Mouse (Mus musculus) cerebellum, adult 8-10 months (tissue): ENCODE results near the gene Ufsp1.

Source experiments
- DNase-seq: peaks from one replicate; pipeline ENCODE4 v3.0.0; 2022

The Ufsp1 gene

DNA sequence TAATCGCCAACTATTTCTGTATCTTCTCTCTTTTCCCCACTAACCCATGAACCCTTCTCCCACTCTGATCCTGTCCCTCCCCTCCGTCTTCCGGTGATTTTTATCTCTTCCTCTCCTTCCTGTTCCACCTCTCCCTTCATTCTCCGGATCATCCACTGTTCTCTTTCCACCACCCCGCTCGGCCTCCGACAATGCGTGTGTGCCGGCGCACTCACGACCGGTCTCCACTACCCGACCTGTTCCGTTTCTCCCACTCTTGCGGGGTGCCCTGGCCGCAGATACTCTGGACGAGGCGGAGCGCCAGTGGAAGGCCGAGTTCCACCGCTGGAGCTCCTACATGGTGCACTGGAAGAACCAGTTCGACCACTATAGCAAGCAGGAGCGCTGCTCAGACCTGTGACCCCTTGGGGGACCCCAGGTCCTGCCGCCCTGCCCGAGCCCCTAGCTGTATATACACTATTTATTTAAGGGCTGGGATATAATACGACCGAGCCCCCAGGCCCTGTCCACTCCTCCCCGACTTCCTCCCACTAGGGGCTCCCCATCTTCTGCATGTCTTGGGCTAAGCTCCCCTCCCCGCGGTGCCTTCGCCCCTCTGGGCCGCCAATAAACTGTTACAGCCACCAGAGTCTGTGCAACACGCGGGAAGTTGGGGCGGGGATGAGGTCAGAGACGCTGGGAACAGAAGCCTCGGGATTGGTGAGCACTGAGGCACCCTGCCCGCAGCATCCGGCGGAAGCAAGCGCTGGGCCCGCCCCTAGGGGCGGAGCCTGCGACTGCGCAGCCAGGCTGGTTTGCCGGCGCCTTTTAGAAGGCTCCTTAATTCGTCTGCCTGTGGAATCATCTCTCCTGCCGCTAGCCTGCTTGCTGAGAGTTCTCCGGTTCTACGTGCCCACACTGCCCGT lies at the start of gene Ufsp1:
Gene Ufsp1, plus strand, starts transcription at position 791 of the 905 bp plus-strand sequence.
- DNase-seq = peak; percentile 95

DNA sequence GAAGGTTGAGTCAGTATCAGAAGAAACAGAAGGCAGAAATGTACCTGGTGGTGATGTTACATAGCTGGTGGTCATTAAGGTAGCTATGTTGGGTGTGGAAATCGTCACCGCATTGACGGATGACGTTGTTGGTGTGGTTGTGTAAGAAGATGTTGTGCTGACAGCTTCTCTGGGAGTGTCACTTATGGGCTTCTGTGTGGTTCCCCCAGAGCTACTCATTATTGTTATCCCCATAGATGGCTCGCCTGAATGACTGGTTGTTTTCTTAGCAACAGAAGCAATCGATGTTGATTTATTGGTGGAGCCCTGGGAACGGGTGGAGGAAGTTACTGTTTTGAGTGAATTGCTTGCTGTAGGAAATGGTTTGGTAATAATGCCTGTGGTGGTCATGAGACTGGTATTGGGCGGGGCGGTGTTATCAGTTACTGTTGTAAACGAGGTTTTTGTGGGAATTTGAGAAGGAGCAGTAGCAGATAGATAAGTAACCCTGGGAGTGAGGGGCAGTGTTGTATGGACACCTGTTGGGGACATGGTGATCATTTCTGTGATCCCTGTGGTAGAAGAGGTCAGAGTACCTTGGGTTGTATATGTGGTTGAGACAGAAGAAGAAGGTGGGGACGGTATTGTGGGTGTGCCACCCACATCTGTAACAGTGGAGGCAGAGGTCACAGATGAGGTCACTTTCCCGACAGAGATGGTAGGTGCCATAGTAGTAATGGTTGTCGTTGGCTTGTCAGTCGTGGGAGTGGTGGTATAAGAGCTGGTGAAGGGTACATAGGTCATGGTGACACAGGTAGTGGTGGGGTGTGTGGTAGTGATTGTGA lies 30.3 kb upstream of the Ufsp1 start:
- DNase-seq = no peak

DNA sequence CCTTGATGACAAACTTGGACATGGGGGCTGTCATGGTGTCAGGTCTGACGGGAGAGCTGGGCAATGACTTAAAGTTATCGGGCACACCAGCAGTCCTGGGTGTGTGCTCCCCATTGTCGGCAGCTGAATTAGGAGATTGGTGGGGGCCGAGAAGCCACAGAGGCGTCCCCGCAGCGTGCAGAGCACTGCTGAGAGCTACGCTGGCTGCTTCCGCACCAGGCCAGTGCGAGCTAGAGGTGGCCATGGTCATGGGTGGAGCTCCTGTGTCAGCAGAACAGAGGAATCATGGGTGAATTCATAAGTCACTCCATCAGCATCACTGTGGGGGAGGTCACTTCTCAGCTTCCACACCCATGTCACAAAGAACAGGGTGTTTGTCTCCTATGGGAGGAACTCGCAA lies 29.6 kb upstream of the Ufsp1 start:
- DNase-seq = no peak

DNA sequence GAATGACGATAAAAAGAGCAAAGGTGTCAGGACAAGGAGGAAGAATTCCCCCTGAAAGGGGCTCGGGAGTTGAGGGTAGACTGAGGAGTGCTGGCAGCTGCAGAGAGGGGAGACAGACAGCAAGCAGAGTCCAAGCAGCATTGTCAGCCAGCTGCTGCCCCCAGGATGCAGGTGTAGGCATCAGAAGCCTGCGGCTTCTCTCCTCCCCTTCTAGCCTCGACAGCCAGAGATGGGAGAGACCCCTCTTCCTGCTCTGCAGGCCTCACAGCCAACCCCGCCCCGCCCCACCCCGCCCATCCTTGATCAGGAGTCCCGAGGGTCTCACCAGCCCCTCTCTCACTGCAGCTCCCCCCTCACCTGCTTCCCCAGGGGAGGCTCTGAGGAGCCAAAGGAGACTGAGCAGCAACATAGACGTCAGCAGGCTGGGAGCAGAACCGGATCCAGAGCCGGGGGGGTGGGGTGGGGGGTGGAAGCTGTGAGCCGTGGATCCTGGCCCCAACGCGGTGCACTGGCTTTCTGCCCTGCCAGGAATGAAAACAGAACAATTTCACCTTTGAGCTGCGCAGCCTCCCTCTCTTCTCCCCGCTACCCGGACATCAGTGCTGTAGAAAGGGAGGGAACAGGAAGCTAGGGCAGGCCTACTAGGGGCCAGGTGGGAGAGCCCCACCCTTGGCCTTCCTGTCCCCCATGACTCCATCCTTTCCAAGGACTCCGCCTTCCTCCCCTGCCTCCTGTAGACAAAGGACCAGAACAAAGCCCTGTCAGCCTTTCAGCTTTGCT lies 26.1 kb upstream of the Ufsp1 start:
- no peak for DNase-seq

DNA sequence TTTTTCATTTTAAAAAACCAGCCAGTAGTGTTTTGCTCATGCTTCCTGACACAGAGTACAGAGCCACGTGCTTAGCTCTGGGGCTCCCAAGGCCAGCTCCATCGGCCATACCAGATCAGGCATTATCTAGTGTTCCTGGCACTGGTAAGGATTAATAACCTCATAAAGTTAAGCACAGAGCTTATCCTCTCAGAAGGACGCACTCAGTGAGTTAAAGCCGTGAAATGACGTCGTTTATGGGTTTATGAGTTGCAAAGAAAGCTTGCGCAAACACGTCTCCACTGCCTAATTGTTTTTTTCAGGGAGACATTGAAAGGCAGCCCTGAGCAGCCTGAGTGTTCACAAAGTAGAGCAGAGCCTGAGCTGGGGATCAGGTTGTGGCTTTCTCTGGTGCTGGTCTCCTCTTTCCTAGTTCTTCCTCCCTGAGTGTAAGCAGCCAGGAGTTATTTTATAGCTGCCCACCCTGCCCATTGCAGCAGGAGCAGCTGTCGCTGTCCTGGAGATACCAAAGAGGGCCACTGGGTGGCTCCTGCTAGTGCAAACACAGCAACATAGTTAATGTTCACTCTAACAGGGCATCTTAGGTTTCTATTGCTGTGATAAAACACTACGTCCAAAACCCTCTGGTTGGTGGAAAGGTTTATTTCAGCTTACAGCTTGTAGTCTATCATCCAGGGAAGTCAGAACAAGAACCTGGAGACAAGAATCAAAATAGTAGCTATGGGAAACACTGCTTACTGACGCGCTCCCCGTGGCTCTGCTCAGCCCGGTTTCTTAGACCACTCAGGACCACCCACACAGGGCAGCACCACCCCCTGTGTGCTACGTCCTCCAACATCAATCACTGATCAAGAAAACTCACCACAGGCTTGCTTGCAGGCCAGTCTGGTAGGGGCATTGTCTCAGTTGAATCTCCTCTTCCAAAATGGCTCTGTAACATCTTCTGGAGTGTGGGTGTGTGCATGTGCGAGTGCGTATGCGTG lies 16.8 kb upstream of the Ufsp1 start:
- DNase-seq = peak; percentile 2

DNA sequence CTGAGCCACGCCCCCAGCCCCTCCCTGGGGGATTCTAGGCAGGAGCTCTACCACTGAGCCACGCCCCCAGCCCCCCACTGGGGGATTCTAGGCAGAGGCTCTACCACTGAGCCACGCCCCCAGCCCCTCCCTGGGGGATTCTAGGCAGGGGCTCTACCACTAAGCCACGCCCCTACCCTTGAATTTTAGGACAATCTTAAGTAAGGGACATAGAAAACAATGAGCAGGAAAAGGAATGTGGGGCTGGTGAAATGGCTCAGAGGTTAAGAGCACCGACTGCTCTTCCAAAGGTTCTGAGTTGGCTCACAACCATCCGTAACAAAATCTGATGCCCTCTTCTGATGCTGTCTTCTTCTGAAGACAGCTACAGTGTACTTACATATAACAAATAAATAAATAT lies 10.0 kb upstream of the Ufsp1 start:
- peak; percentile 7 for DNase-seq

DNA sequence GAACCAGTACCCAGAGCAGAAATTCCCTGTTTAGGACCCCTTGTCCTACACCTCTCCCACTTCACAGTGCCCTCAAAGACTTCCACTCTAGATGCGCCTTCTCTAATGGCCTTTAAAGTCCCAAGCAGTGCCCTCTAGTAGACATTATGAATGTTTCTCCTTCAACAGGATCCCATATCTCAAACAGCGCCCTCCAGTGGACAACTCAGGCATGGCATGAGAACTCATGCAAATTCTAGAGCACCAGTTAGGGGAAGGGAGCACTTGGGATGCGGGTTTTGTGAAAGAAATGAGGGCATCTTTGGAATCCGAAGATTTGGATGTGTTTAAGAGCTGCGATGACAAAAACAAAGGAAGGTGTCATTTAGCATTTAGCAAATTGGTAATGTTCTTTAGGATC lies 9.4 kb upstream of the Ufsp1 start:
- DNase-seq = peak; percentile 54

DNA sequence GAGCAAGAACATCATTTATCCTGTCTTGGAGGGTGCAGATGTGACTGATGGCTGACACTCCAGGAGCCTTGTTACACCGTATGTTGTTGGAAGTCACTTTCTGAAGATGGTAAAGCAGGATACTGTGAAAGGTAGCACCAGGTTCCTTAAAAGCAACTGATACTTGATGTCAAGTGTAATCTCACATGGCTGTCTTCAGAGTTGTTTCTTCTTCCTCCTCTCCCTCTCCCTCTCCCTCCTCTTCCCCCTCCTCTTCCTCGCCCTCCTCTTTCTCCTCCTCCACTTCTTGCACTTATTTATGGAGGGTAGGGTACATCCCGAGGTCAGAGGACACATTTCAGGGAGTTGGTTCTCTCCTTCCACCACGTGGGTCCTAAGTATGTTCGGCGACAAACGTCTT lies 8.4 kb upstream of the Ufsp1 start:
- DNase-seq = peak; percentile 21

DNA sequence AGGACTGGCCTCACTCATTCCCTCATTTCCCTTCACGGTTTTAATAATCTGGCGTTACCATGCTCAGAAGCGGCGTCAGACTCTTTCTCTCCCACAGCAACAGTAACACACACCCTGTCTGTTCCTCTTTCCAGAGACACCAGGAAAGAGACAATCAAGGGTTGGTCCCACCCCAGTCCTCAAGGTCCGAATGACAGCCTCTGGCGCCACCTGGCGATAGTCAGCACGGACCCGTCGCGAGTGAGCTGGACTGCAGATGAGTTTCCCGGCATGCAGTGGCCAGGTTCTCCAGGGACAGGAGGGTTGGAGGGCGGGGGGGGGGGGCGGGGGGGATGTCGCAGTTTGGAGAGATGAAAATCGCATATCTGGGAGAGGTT lies 7.8 kb upstream of the Ufsp1 start:
- DNase-seq = peak; percentile 95

DNA sequence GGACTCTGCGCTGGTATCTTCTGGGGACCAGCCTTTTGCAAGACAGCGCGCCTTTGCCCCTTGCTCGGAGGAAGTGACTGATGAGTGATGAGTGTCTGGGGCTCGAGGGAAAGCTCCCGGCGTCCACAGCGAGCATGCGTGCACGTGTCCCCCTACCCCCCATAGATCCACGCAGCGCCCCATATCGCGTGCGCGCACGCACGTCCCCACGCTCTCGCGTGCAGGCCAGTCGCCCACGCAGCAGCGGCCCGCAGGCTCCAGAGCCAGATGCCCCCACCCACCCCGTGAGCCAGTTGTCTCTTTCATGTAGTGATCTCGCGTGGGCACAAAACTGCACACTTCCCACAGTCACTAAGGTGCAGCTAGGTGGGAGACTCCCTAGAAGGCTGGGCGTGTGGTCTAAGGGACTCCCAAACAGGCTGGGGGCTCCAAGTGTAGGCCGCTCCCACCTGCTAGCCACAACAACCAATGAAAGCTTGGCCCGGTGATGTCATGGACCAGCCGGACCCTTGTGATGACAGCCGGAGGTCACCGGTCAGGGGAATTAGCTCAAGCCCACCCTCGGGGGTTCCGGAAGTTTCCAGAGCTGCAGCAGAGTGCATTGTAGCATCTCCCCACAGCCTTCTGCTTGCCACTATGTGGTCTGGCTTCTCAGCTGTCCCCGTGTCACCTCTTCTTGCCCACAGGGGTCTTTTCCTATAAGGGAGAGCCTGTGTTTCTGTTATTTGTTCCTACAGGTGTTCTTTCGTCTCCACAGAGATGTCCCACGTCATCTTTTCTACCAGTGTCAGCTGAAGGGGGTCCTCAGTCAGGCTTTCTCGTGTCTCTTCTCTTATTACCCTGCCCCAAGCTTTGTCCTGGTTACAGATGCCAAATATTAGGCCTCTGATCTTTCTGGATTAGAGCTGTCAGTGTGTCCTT lies 7.1 kb upstream of the Ufsp1 start, which contains the start of gene Ache:
Gene Ache, plus strand, starts transcription at position 488 of the 921 bp plus-strand sequence.
- peak; percentile 83 for DNase-seq

DNA sequence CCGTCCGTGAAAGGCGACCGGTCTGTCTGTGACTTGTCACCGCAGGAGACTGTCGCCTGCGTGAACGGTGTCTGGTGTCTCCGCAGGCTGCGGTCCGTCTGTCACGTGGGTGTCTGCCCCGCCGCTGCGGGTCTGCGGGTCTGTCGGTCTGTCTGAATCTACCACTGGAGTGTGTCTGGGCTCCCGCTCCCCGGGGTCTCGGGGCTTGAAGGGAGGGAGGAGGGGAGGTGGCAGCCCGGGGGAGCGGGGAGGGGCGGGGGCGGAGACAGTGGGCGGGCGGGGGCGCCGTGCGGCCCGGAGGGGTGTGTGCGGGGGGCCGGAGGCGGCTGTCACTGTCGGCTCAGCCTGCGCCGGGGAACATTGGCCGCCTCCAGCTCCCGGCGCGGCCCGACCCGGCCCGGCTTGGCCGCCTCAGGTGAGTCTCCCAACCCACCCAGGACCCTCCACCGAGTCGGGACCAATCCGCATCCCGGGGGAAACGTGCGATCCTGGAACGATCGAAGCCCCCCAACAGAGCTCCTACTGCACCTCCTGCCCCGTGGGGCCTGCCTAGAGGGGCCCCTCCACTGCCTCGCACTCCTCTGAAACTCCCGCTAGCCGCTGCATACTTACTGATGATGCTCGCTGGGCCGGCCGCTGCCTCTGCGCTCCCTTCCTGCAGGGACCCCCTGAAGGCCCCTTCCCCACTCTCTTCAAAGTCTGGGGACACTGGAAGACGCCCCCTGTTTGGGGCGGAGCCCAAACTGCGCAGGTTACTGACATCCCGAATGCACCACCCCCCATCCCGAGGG lies 6.3 kb upstream of the Ufsp1 start:
- DNase-seq = peak; percentile 67

DNA sequence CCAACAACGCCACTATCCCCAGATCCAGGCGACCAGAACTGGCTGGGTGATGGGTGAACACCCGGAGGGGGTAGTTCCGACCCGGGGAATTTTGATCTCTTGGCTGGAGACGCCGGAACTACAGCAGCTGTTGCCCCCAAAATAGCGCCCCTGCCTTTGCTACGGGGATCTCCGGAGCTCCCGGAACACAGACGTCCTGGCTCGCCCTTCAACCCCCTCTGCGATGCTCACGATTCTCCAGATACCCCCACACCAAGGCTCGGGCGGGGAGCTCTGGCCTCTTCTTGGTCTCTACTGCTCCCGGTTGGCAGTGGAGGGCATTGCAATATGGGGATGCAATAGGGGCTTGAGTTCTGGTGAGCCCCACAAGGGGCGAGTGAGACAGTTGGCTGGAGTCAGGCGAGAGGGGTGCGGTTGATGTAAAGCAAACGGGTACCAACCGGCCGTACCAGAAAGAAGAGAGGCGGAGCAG lies 5.4 kb upstream of the Ufsp1 start:
- peak; percentile 65 for DNase-seq

DNA sequence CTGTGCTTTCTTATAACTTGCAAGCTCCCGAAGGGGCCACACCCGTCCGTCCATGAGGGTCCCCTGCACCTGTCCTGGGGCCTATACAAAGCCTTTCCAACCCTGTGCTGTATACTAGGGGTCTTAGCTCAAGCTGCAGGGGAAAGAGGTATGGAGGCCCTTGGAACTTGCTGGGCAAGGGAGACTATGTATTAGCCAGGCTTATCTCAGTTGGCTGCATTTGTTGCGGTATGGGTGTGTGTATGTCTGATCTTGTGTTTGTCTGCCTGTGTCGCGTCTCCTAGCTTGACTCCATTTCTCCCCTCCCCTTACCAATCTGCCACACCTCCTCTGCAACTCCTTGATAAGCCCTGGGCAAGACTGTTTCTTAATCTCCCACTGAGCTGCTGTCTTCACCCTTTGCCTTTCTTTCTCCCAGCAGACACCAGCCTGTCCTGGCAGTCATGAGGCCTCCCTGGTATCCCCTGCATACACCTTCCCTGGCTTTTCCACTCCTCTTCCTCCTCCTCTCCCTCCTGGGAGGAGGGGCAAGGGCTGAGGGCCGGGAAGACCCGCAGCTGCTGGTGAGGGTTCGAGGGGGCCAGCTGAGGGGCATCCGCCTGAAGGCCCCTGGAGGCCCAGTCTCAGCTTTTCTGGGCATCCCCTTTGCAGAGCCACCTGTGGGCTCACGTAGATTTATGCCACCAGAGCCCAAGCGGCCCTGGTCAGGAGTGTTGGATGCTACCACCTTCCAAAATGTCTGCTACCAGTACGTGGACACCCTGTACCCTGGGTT lies 4.7 kb upstream of the Ufsp1 start:
- peak; percentile 24 for DNase-seq

DNA sequence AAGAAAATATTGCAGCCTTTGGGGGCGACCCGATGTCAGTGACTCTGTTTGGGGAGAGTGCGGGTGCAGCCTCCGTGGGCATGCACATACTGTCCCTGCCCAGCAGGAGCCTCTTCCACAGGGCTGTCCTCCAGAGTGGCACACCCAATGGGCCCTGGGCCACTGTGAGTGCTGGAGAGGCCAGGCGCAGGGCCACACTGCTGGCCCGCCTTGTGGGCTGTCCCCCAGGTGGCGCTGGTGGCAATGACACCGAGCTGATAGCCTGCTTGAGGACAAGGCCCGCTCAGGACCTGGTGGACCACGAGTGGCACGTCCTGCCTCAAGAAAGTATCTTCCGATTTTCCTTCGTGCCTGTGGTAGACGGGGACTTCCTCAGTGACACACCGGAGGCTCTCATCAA lies 3.8 kb upstream of the Ufsp1 start:
- peak; percentile 71 for DNase-seq

DNA sequence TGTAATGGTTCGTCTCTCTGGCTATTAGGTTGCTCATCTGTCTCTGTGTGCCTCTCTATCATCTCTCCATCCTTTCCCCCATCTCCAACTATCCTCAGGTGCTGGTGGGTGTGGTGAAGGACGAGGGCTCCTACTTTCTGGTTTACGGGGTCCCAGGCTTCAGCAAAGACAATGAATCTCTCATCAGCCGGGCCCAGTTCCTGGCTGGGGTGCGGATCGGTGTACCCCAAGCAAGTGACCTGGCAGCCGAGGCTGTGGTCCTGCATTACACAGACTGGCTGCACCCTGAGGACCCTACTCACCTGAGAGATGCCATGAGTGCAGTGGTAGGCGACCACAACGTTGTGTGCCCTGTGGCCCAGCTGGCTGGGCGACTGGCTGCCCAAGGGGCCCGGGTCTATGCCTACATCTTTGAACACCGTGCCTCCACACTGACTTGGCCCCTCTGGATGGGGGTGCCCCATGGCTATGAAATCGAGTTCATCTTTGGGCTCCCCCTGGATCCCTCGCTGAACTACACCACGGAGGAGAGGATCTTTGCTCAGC lies 3.0 kb upstream of the Ufsp1 start:
- DNase-seq = peak; percentile 28

DNA sequence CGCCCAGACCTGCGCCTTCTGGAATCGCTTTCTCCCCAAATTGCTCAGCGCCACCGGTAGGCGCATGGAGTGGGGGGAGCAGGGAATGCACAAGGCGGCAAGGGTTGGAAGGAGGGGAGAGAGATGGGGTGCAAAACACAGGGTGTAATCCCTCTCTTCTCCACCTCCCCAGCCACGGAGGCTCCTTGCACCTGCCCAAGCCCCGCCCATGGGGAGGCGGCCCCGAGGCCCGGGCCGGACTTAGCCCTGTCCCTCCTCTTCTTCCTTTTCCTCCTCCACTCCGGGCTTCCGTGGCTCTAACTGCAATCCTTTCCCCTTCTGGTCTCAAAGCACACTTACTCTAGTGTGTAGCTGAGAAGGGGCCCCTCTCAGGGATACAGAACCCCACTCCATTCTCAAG lies 1.1 kb upstream of the Ufsp1 start:
- peak; percentile 84 for DNase-seq

DNA sequence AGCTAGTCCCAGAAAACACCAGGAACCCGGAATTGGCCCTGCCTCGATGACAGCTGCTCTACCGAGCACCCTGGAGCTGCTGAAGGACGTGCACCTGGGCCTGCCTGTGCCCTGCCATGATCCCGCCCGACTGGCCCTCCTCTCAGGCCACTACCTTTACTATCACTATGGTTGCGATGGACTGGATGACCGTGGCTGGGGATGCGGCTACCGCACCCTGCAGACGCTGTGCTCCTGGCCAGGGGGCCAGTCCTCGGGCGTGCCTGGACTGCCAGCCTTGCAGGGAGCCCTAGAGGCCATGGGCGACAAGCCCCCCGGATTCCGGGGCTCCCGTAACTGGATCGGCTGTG lies 290 bp downstream of the Ufsp1 start:
- no peak for DNase-seq

DNA sequence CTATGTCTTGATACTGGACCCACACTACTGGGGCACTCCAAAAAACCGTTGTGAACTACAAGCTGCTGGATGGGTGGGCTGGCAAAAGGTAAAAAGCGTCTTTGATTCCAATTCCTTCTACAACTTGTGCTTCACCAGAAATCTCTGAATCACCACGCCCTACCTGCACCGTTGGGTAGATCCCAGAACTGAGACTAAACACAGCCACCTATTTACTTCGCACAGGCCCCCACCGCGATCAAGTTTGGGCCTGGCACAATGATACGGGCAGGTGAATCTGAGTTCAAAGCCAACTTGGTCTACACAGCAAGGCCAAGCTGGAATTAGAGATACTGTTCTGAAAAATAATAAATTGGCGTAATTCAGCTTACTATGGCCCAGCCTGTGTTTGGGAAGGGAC lies 867 bp downstream of the Ufsp1 start:
- DNase-seq = no peak

DNA sequence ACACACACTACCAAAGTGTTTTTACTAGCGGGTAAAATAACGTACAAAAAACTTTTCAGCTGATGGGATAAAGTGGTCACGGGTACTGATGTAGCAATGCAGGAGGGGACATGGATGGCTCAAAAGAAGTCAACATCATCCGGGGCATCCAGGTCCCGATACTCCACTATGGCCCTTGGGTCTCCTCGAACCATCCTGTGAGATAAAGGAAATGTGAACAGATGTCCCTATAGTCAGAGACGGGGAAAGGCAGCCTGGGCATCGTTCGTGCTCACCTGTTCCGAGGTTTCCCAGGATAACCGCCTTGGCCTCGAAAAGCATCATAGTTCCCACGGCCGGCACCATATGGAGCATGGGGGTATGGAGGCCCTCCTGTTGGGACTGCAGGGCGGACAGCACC lies 1.3 kb downstream of the Ufsp1 start:
- peak; percentile 16 for DNase-seq
